In genomic region chr1:105801252-105801651, GRCm38 (mm10) we compare ENCODE assay signal across 20 mouse cellular contexts.
"Had no signal": no experiment of that assay in that cellular context is flagged by ENCODE, and none has a peak within 500 bp of the region (broad histone marks: within the 10 kb centered on the region; RNA-seq: fewer than 3 reads in every experiment).

No protein-coding gene starts in this region.

- H3K36me3 ChIP-seq: limb, embryonic 12.5 days; limb, embryonic 15.5 days; midbrain, embryonic 12.5 days; midbrain, embryonic 15.5 days; neural tube, embryonic 12.5 days; neural tube, embryonic 15.5 days had no signal

- H3K9ac ChIP-seq: limb, embryonic 12.5 days; limb, embryonic 15.5 days; liver, embryonic 14.5 days; liver, postnatal 0 days; lung, embryonic 14.5 days; midbrain, embryonic 12.5 days; midbrain, embryonic 15.5 days; neural tube, embryonic 12.5 days; neural tube, embryonic 15.5 days had no signal

- H3K27me3 ChIP-seq: limb, embryonic 12.5 days; limb, embryonic 15.5 days; midbrain, embryonic 12.5 days; midbrain, embryonic 15.5 days; neural tube, embryonic 12.5 days; neural tube, embryonic 15.5 days had no signal

- H3K4me1 ChIP-seq: limb, embryonic 12.5 days; limb, embryonic 15.5 days; midbrain, embryonic 12.5 days; midbrain, embryonic 15.5 days; neural tube, embryonic 12.5 days; neural tube, embryonic 15.5 days had no signal

- H3K4me2 ChIP-seq: limb, embryonic 12.5 days; limb, embryonic 15.5 days; liver, embryonic 11.5 days; lung, embryonic 14.5 days; midbrain, embryonic 12.5 days; midbrain, embryonic 15.5 days; neural tube, embryonic 12.5 days; neural tube, embryonic 15.5 days had no signal

- H3K27ac ChIP-seq: limb, embryonic 12.5 days; limb, embryonic 15.5 days; liver, embryonic 14.5 days; midbrain, embryonic 12.5 days; midbrain, embryonic 15.5 days; neural tube, embryonic 12.5 days; neural tube, embryonic 15.5 days had no signal

- H3K4me3 ChIP-seq: limb, embryonic 12.5 days; limb, embryonic 15.5 days; midbrain, embryonic 12.5 days; midbrain, embryonic 15.5 days; neural tube, embryonic 12.5 days; neural tube, embryonic 15.5 days had no signal

- ATAC-seq: intestine, postnatal 0 days; liver, postnatal 0 days; lung, postnatal 0 days; midbrain, embryonic 15.5 days had no signal

- DNase-seq: kidney, adult 2 months; kidney, postnatal 10 days; kidney, postnatal 36 days; left cerebral cortex, postnatal 4 days; liver, postnatal 0 days; lung, embryonic 14.5 days; right cerebral cortex, adult 18-20 months; right cerebral cortex, postnatal 14 days; thymus, postnatal 14 days; thymus, postnatal 4 days had no signal

- H3K9me3 ChIP-seq: limb, embryonic 12.5 days; limb, embryonic 15.5 days; midbrain, embryonic 12.5 days; midbrain, embryonic 15.5 days; neural tube, embryonic 12.5 days; neural tube, embryonic 15.5 days had no signal
